Mouse (Mus musculus) kidney, embryonic 16.5 days (tissue): ENCODE results near the gene Slc7a6. TPM values are rescaled to one million over a fixed set of nuclear protein-coding genes. Genes with fewer than 3 reads are reported as not detected.

Experiments used
- ATAC-seq: fragments of 200-750 bp; cut with Nextera tagmentation; 2 replicates; pipeline ENCODE4 v1.8.0; 2017; ENCODE audit warnings: moderate TSS enrichment; ENCODE audit not compliant: low FRiP score, low TSS enrichment
- H3K27ac ChIP-seq: fragments of 300-500 bp; sonication (generic); 2 replicates; pipeline ENCODE4 v1.5.1; 2014; ENCODE audit warnings: low read length
- H3K27me3 ChIP-seq: fragments of 300-500 bp; sonication (generic); 2 replicates; pipeline ENCODE4 v1.6.1; 2014; ENCODE audit warnings: low read length, control low read depth, mixed read lengths; ENCODE audit not compliant: insufficient read depth
- H3K36me3 ChIP-seq: fragments of 300-500 bp; sonication (generic); 2 replicates; pipeline ENCODE4 v1.6.1; 2014; ENCODE audit warnings: low read length, control low read depth, mixed read lengths; ENCODE audit not compliant: insufficient read depth
- H3K4me1 ChIP-seq: fragments of 300-500 bp; sonication (generic); 2 replicates; pipeline ENCODE4 v1.6.1; 2014; ENCODE audit warnings: low read length, control low read depth, mixed read lengths; ENCODE audit not compliant: insufficient read depth
- H3K4me2 ChIP-seq: fragments of 300-500 bp; sonication (generic); replicated peaks from 2 replicates; pipeline ENCODE4 v1.6.1; 2014; ENCODE audit warnings: low read depth, low read length
- H3K4me3 ChIP-seq: fragments of 300-500 bp; sonication (generic); 2 replicates; pipeline ENCODE4 v1.5.1; 2014; ENCODE audit warnings: mild to moderate bottlenecking, low read length
- H3K9ac ChIP-seq: fragments of 300-500 bp; sonication (generic); replicated peaks from 2 replicates; pipeline ENCODE4 v1.6.1; 2014; ENCODE audit warnings: low read length
- H3K9me3 ChIP-seq: fragments of 300-500 bp; sonication (generic); 2 replicates; pipeline ENCODE4 v1.6.1; 2016; ENCODE audit warnings: low read length, control low read depth
- WGBS: fragments of 180-500 bp; shearing (Covaris S2); extraction: QIAGEN DNeasy Blood & Tissue Kit; methylation state at CpG from one replicate; pipeline ENCODE4 v1.1.7; 2014; 5-methylcytosine and 5-hydroxymethylcytosine counted together
- polyA plus RNA-seq: library from polyadenylated mRNA; unstranded; fragments of >200 nt; fragmentation: Nextera tagmentation; extraction: Ambion mirVana; gene quantifications from 2 replicates; pipeline ENCODE4 v1.2.1, GENCODE M21; 2015

The Slc7a6 gene
- polyA plus RNA-seq, 1 experiment from 2014 or later = 49.9 TPM

GRCm38 (mm10) chr8:106150653-106151000 is 18.0 kb upstream of the Slc7a6 start:
- Histone ChIP-seq H3K4me2 (peak overlapping the region; percentile 82), H3K27ac (peak overlapping the region; percentile 63; the same call in 1 of the 2 replicates), H3K27me3 (no peaks in the 10 kb centered on the region), H3K4me1 (peaks cover 18% of the 10 kb centered on the region), H3K9me3 (no peaks in the 10 kb centered on the region), H3K9ac (peak overlapping the region; percentile 82), H3K4me3 (peak overlapping the region; percentile 94), H3K36me3 (no peaks in the 10 kb centered on the region; the same call in 1 of the 2 replicates)
- no peak for ATAC-seq
- WGBS = 18% methylated on average over 8 of the region's 8 CpGs

GRCm38 (mm10) chr8:106151041-106151440 is 17.6 kb upstream of the Slc7a6 start:
- Histone ChIP-seq H3K4me2 (peak overlapping the region; percentile 82), H3K9me3 (no peaks in the 10 kb centered on the region), H3K27ac (no peak overlapping the region), H3K9ac (peak overlapping the region; percentile 82), H3K27me3 (no peaks in the 10 kb centered on the region), H3K36me3 (no peaks in the 10 kb centered on the region; the same call in 1 of the 2 replicates), H3K4me1 (peaks cover 18% of the 10 kb centered on the region), H3K4me3 (peak overlapping the region; percentile 94)
- no peak for ATAC-seq
- WGBS = 74% methylated on average over 9 of the region's 9 CpGs

GRCm38 (mm10) chr8:106152876-106153275 is 15.8 kb upstream of the Slc7a6 start:
- no peak overlapping the region for H3K27ac ChIP-seq
- no peaks in the 10 kb centered on the region for H3K27me3 ChIP-seq
- H3K4me2 ChIP-seq = no peak overlapping the region
- peaks cover under 1% of the 10 kb centered on the region; the same call in 1 of the 2 replicates for H3K36me3 ChIP-seq
- no peak overlapping the region for H3K4me3 ChIP-seq
- H3K9ac ChIP-seq = no peak overlapping the region
- no peaks in the 10 kb centered on the region for H3K9me3 ChIP-seq
- WGBS = 61% methylated on average over 4 of the region's 4 CpGs
- H3K4me1 ChIP-seq = peaks cover 18% of the 10 kb centered on the region
- no peak for ATAC-seq

- H3K4me1 ChIP-seq = peaks cover 4% of the 10 kb centered on the region; the same call in 1 of the 2 replicates
- H3K27me3 ChIP-seq = no peaks in the 10 kb centered on the region
- no peak overlapping the region for H3K4me3 ChIP-seq
- no peaks in the 10 kb centered on the region for H3K9me3 ChIP-seq
- no peak overlapping the region for H3K9ac ChIP-seq
- H3K4me2 ChIP-seq = no peak overlapping the region
- no peak overlapping the region for H3K27ac ChIP-seq
- no peak for ATAC-seq
- peaks cover 19% of the 10 kb centered on the region for H3K36me3 ChIP-seq
- WGBS = 97% methylated on average over 1 of the region's 1 CpGs
Observed at GRCm38 (mm10) chr8:106157419-106157818, 11.2 kb upstream of the Slc7a6 start.

GRCm38 (mm10) chr8:106158381-106158780 is 10.3 kb upstream of the Slc7a6 start:
- no peak overlapping the region for H3K27ac ChIP-seq
- no peak overlapping the region for H3K4me2 ChIP-seq
- H3K4me1 ChIP-seq = no peaks in the 10 kb centered on the region
- peaks cover 24% of the 10 kb centered on the region for H3K36me3 ChIP-seq
- WGBS = 89% methylated on average over 10 of the region's 10 CpGs
- H3K9me3 ChIP-seq = no peaks in the 10 kb centered on the region
- H3K9ac ChIP-seq = no peak overlapping the region
- no peak overlapping the region for H3K4me3 ChIP-seq
- H3K27me3 ChIP-seq = no peaks in the 10 kb centered on the region
- ATAC-seq = no peak

- Histone ChIP-seq H3K4me3 (no peak overlapping the region), H3K9ac (no peak overlapping the region), H3K27ac (no peak overlapping the region), H3K36me3 (peaks cover 34% of the 10 kb centered on the region), H3K4me1 (no peaks in the 10 kb centered on the region), H3K27me3 (no peaks in the 10 kb centered on the region), H3K4me2 (no peak overlapping the region), H3K9me3 (no peaks in the 10 kb centered on the region)
- ATAC-seq = no peak
- WGBS = 89% methylated on average over 6 of the region's 6 CpGs
Observed at GRCm38 (mm10) chr8:106159876-106160275, 8.8 kb upstream of the Slc7a6 start.

- Histone ChIP-seq H3K36me3 (peaks cover 29% of the 10 kb centered on the region), H3K27me3 (no peaks in the 10 kb centered on the region), H3K4me3 (no peak overlapping the region), H3K9me3 (no peaks in the 10 kb centered on the region), H3K27ac (no peak overlapping the region), H3K9ac (no peak overlapping the region), H3K4me1 (peaks cover 7% of the 10 kb centered on the region), H3K4me2 (no peak overlapping the region)
- ATAC-seq = no peak
- WGBS = 88% methylated on average over 9 of the region's 9 CpGs
Observed at GRCm38 (mm10) chr8:106163251-106163650, 5.4 kb upstream of the Slc7a6 start.

GRCm38 (mm10) chr8:106165460-106165859 is 3.2 kb upstream of the Slc7a6 start:
- Histone ChIP-seq H3K9ac (no peak overlapping the region), H3K4me2 (no peak overlapping the region), H3K9me3 (no peaks in the 10 kb centered on the region), H3K4me1 (peaks cover 15% of the 10 kb centered on the region), H3K27me3 (no peaks in the 10 kb centered on the region), H3K36me3 (peaks cover 27% of the 10 kb centered on the region), H3K27ac (no peak overlapping the region), H3K4me3 (no peak overlapping the region)
- no peak for ATAC-seq
- WGBS = 42% methylated on average over 4 of the region's 4 CpGs

- Histone ChIP-seq H3K4me3 (peak overlapping the region; percentile 91), H3K9me3 (no peaks in the 10 kb centered on the region), H3K27ac (peak overlapping the region; percentile 79), H3K36me3 (0 out of 2 replicates have a peak, but pooled peaks cover under 1% of the 10 kb centered on the region), H3K4me1 (peaks cover 15% of the 10 kb centered on the region), H3K4me2 (peak overlapping the region; percentile 95), H3K27me3 (no peaks in the 10 kb centered on the region), H3K9ac (peak overlapping the region; percentile 87)
- under 1% methylated on average over 49 of the region's 54 CpGs for WGBS
- ATAC-seq = peak; percentile 66
Observed at GRCm38 (mm10) chr8:106169017-106169933, 618 bp downstream of the Slc7a6 start.

- H3K9ac ChIP-seq = peak overlapping the region; percentile 87
- ATAC-seq = no peak
- H3K36me3 ChIP-seq = no peaks in the 10 kb centered on the region
- no peaks in the 10 kb centered on the region for H3K9me3 ChIP-seq
- H3K27me3 ChIP-seq = no peaks in the 10 kb centered on the region
- H3K4me3 ChIP-seq = peak overlapping the region; percentile 91
- peak overlapping the region; percentile 95 for H3K4me2 ChIP-seq
- peaks cover 15% of the 10 kb centered on the region for H3K4me1 ChIP-seq
- no peak overlapping the region for H3K27ac ChIP-seq
- WGBS = 28% methylated on average over 6 of the region's 6 CpGs
Observed at GRCm38 (mm10) chr8:106169934-106170480, 1.4 kb downstream of the Slc7a6 start.
